Mouse (Mus musculus): ENCODE results near the gene Astn2. TPM values are rescaled to one million over a fixed set of nuclear protein-coding genes. Genes with fewer than 3 reads are reported as not detected.

Gene Astn2
- polyA plus RNA-seq, 1 experiment from 2014 or later, result 0.06 TPM

DNA sequence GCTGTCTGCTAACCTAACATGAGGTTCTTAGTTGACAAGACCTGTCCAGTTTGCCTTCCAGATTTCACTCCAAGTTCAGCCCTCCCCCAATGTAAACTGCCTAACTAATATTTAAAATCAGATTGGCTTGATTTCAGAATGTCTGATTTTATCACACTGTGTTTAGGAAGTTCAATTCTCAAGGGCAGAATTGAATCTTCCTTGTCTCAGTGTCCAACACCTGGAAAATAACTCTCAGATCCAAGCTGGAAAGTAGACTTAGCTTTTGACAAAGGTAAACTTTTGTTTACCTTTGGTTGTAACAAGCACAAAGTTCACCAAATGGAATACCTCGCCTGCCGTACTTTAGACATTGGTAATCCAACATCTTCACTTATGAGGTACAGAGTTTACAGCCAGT, 1027.8 kb downstream of the Astn2 start:
- no peaks in the 10 kb centered on the region for H3K36me3 ChIP-seq
- H3K9ac ChIP-seq, result no peak overlapping the region
- 67% methylated on average over 2 of the region's 2 CpGs for WGBS (ENCODE audit: insufficient replicate concordance)
- no peaks in the 10 kb centered on the region for H3K4me1 ChIP-seq (replicated peaks)
- no peak for ATAC-seq (ENCODE audit: low read depth)
- H3K4me2 ChIP-seq, result no peak overlapping the region
- no peaks in the 10 kb centered on the region for H3K9me3 ChIP-seq (replicated peaks)
- DNase-seq, result no peak
- H3K27ac ChIP-seq, result no peak overlapping the region
- no peaks in the 10 kb centered on the region for H3K27me3 ChIP-seq
- H3K4me3 ChIP-seq (replicated peaks), result no peak overlapping the region

DNA sequence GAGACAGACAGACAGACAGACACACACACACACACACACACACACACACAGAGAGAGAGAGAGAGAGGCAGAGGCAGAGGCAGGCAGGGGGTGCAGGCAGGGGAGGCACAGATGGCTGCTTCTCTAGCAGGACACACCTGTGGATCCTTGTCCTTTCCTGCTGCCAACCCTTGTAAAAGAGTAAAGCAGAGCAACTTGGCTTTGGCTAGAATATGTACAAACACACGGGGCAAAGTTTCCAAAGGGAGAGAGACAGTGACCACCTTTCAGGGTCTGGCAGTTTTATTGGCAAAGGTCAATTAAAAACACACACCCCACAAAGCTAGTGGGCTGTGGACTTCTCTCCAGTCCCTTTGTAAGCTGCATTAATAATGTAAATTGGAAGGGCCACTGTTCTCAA, 1030.6 kb downstream of the Astn2 start:
- no peaks in the 10 kb centered on the region for H3K27me3 ChIP-seq
- H3K9ac ChIP-seq, result no peak overlapping the region
- no peak overlapping the region for H3K4me3 ChIP-seq (replicated peaks)
- ATAC-seq (ENCODE audit: low read depth) (no peak), DNase-seq (no peak)
- no peaks in the 10 kb centered on the region for H3K4me1 ChIP-seq (replicated peaks)
- H3K27ac ChIP-seq, result no peak overlapping the region
- 46% methylated on average over 1 of the region's 1 CpGs for WGBS (ENCODE audit: insufficient replicate concordance)
- no peak overlapping the region for H3K4me2 ChIP-seq
- no peaks in the 10 kb centered on the region for H3K36me3 ChIP-seq
- no peaks in the 10 kb centered on the region for H3K9me3 ChIP-seq (replicated peaks)

DNA sequence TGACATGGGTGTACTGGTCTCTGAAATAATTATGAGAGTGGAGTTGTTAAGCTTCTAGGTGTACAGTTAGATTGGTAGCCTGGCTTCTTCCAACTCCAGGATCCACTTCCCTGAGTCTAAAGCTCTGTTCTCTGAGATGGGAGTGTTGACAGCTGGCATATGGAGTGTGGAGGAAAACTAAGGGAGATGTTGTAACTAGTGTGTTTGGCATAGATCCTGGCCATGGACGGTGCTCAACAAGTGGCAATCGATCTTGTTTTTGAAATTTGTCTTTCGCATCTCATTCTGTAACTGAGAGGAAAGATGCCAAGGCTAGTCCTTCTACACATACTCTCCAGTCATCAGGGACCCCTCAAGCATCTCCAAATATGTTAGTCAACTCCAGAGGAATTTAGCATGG, 1031.7 kb downstream of the Astn2 start:
- H3K27ac ChIP-seq, result no peak overlapping the region

DNA sequence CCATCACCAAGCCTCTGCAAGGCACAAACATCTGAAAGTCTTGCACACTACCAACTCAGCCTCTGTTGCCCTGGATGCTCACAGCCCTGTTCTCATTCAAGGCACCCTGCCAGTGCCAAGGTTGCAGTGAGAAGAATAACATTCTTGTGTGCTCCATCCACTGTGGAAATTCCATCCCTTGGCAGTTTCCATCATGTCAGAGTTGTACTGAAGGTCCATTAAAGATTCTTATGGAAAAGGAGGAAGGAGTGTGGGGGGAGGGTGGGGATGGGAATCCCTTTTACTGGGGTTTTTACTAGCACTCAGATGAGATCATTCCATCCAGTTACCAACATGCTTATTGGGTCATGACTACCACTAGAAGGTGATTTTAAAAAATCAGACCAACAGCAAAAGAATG, 1037.3 kb downstream of the Astn2 start:
- ATAC-seq (ENCODE audit: low read depth), result no peak
- H3K4me2 ChIP-seq, result no peak overlapping the region

More for the DNA sequence above, 1031.7 kb downstream of the Astn2 start:
- DNase-seq, result no peak
- Histone ChIP-seq H3K4me2 (no peak overlapping the region), H3K4me1 (replicated peaks) (no peaks in the 10 kb centered on the region), H3K9ac (no peak overlapping the region), H3K27me3 (no peaks in the 10 kb centered on the region), H3K4me3 (replicated peaks) (no peak overlapping the region), H3K36me3 (no peaks in the 10 kb centered on the region), H3K9me3 (replicated peaks) (no peaks in the 10 kb centered on the region)
- no peak for ATAC-seq (ENCODE audit: low read depth)
- WGBS (ENCODE audit: insufficient replicate concordance), result 71% methylated on average over 3 of the region's 3 CpGs

DNA sequence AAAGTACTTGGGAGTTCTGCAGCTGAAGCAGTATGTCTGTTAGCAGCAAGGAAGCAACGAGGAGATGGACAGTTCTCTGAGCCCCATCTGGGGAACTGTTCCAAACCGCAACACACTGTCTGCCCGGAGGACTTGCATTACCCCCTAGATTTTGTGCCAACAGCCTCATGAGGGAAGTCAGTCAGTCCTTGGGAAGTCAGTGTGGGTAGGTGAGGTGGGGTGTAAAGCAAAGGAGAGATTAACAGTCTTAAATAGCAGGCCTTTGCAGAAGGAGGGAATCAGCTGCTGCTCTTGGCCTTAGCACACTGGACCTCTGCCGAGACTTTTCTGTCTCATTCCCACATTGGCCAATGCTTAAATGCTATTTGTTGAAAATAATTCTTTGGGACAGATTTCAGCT, 1049.8 kb downstream of the Astn2 start:
- Histone ChIP-seq H3K9me3 (replicated peaks) (no peaks in the 10 kb centered on the region), H3K27ac (no peak overlapping the region), H3K27me3 (no peaks in the 10 kb centered on the region), H3K36me3 (no peaks in the 10 kb centered on the region), H3K4me1 (replicated peaks) (no peaks in the 10 kb centered on the region), H3K4me2 (no peak overlapping the region), H3K9ac (no peak overlapping the region), H3K4me3 (replicated peaks) (no peak overlapping the region)
- no peak for ATAC-seq (ENCODE audit: low read depth)
- no peak for DNase-seq
- 60% methylated on average over 4 of the region's 4 CpGs for WGBS (ENCODE audit: insufficient replicate concordance)

More for the DNA sequence above, 1037.3 kb downstream of the Astn2 start:
- DNase-seq, result no peak
- Histone ChIP-seq H3K9me3 (replicated peaks) (no peaks in the 10 kb centered on the region), H3K4me3 (replicated peaks) (no peak overlapping the region), H3K9ac (no peak overlapping the region), H3K4me1 (replicated peaks) (no peaks in the 10 kb centered on the region), H3K36me3 (no peaks in the 10 kb centered on the region), H3K27me3 (no peaks in the 10 kb centered on the region), H3K27ac (no peak overlapping the region)

DNA sequence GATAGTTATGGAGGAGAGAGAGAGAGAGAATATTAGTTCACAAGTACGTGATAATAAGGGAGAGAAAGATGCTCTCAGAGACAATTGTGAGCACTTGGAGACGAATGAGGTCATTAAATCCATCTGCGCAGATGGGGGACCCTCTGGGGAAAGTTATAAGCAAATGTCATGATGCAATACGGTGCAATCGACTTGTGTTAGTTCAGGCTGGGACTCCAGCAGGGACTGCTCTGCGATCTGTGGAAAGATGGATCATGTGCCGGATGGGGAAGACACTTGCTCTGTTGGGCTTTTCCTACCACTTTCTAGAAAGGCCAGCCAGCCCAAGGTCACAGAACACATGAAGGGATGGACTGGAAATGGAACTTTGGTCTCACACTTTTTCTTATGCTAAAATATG, 1053.9 kb downstream of the Astn2 start:
- WGBS (ENCODE audit: insufficient replicate concordance), result 71% methylated on average over 7 of the region's 7 CpGs
- Histone ChIP-seq H3K4me3 (replicated peaks) (no peak overlapping the region), H3K4me1 (replicated peaks) (no peaks in the 10 kb centered on the region), H3K27ac (no peak overlapping the region), H3K36me3 (no peaks in the 10 kb centered on the region), H3K9ac (no peak overlapping the region), H3K9me3 (replicated peaks) (no peaks in the 10 kb centered on the region), H3K4me2 (no peak overlapping the region), H3K27me3 (no peaks in the 10 kb centered on the region)
- ATAC-seq (ENCODE audit: low read depth), result no peak
- DNase-seq, result no peak

DNA sequence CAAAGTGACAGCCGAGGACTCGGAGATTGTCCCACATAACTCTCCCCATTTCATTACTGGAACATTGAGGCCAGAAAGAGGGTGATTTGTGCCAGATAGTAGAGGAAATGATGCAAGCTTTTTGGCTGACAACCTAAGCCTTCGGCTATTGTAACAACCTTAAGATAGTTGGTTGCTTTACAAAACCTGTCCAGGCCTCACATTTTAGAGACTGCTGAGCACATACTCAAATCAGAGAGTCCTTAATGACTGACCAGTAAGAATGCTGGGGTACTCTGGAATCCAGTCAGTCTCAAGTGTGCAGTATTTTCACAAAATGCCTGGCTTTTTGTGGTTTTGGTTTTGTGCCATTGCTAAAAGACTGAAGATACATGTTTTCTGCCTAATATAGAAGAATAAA, 1062.6 kb downstream of the Astn2 start:
- no peak overlapping the region for H3K4me2 ChIP-seq
- DNase-seq (no peak), ATAC-seq (ENCODE audit: low read depth) (no peak)
- no peaks in the 10 kb centered on the region for H3K27me3 ChIP-seq
- WGBS (ENCODE audit: insufficient replicate concordance), result 53% methylated on average over 3 of the region's 3 CpGs
- H3K4me1 ChIP-seq (replicated peaks), result no peaks in the 10 kb centered on the region
- no peak overlapping the region for H3K27ac ChIP-seq
- H3K4me3 ChIP-seq (replicated peaks), result no peak overlapping the region
- no peaks in the 10 kb centered on the region for H3K36me3 ChIP-seq
- no peak overlapping the region for H3K9ac ChIP-seq
- H3K9me3 ChIP-seq (replicated peaks), result no peaks in the 10 kb centered on the region

DNA sequence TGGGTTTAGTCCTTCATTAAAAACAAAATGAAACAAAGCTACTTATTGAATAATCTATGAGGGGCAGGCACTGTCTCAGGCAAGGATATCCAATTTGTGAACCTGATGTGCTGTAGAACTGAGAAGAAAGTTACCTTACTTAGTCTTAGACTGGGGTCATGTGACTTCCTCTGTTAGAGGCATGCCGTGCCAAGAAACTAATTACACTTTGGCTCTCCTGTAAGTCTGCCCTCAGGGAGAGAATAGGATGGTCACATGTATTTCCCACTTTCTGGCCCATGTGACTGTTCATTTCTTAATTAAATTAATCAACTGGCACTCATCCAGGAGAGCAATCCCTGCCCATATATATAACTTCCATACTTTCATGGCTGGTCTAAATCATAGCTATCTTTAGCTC, 1070.7 kb downstream of the Astn2 start:
- DNase-seq, result no peak
- Histone ChIP-seq H3K9ac (no peak overlapping the region), H3K4me3 (replicated peaks) (no peak overlapping the region), H3K9me3 (replicated peaks) (no peaks in the 10 kb centered on the region), H3K27ac (no peak overlapping the region), H3K4me1 (replicated peaks) (no peaks in the 10 kb centered on the region), H3K27me3 (no peaks in the 10 kb centered on the region), H3K36me3 (no peaks in the 10 kb centered on the region), H3K4me2 (no peak overlapping the region)
- 62% methylated on average over 1 of the region's 1 CpGs for WGBS (ENCODE audit: insufficient replicate concordance)
- no peak for ATAC-seq (ENCODE audit: low read depth)
